Mouse (Mus musculus) kidney, embryonic 14.5 days (tissue): ENCODE measurements around the gene Leng1. TPM values are rescaled to one million over a fixed set of nuclear protein-coding genes. Genes with fewer than 3 reads are reported as not detected.

Experiments used
- ATAC-seq: fragments of 200-750 bp; cut with Nextera tagmentation; 2 replicates; pipeline ENCODE4 v1.8.0; 2017; ENCODE audit warnings: moderate number of reproducible peaks, mild to moderate bottlenecking, moderate TSS enrichment, moderate library complexity; ENCODE audit not compliant: low FRiP score, low TSS enrichment
- H3K27ac ChIP-seq: fragments of 300-500 bp; sonication (generic); 2 replicates; pipeline ENCODE4 v1.5.1; 2014; ENCODE audit warnings: low read depth, mild to moderate bottlenecking, low read length, moderate library complexity, mixed read lengths
- H3K27me3 ChIP-seq: fragments of 300-500 bp; sonication (generic); 2 replicates; pipeline ENCODE4 v1.6.1; 2014; ENCODE audit warnings: mild to moderate bottlenecking, low read length; ENCODE audit not compliant: control insufficient read depth, insufficient read depth
- H3K36me3 ChIP-seq: fragments of 300-500 bp; sonication (generic); 2 replicates; pipeline ENCODE4 v1.6.1; 2014; ENCODE audit warnings: low read length, mixed read lengths; ENCODE audit not compliant: control insufficient read depth, insufficient read depth
- H3K4me1 ChIP-seq: fragments of 300-500 bp; sonication (generic); 2 replicates; pipeline ENCODE4 v1.6.1; 2014; ENCODE audit warnings: low read length, mixed read lengths; ENCODE audit not compliant: control insufficient read depth, insufficient read depth
- H3K4me2 ChIP-seq: fragments of 300-500 bp; sonication (generic); replicated peaks from 2 replicates; pipeline ENCODE4 v1.6.1; 2014; ENCODE audit warnings: low read depth, mild to moderate bottlenecking, low read length
- H3K4me3 ChIP-seq: fragments of 300-500 bp; sonication (generic); 2 replicates; pipeline ENCODE4 v1.5.1; 2014; ENCODE audit warnings: mild to moderate bottlenecking, low read length
- H3K9ac ChIP-seq: fragments of 300-500 bp; sonication (generic); 2 replicates; pipeline ENCODE4 v1.6.1; 2014; ENCODE audit warnings: low read depth, mild to moderate bottlenecking, low read length, moderate library complexity
- H3K9me3 ChIP-seq: fragments of 300-500 bp; sonication (generic); 2 replicates; pipeline ENCODE4 v1.6.1; 2016; ENCODE audit warnings: low read length; ENCODE audit not compliant: control insufficient read depth
- WGBS: fragments of 180-500 bp; shearing (Covaris S2); extraction: QIAGEN DNeasy Blood & Tissue Kit; methylation state at CpG from one replicate; pipeline ENCODE4 v1.1.7; 2014; 5-methylcytosine and 5-hydroxymethylcytosine counted together
- microRNA-seq: library from miRNA; unstranded; fragments of <30 nt; microRNA quantifications from one replicate; pipeline ENCODE4, GENCODE M21; 2016
- polyA plus RNA-seq: library from polyadenylated mRNA; unstranded; fragments of >200 nt; fragmentation: Nextera tagmentation; extraction: Ambion mirVana; gene quantifications from 2 replicates; pipeline ENCODE4 v1.2.1, GENCODE M21; 2014

Gene Leng1
- polyA plus RNA-seq, 1 experiment from 2014 or later = 12.2 TPM

GRCm38 (mm10) chr7:3617242-3617995 is 48.2 kb downstream of the Leng1 start, which contains the start of gene Ndufa3:
Gene Ndufa3 (plus strand): TSS chr7:3617373.
- WGBS = under 1% methylated on average over 32 of the region's 32 CpGs
- Histone ChIP-seq H3K9ac (peak within 1 kb of the TSS; percentile 85), H3K27ac (peak within 1 kb of the TSS; percentile 27; the same call in 1 of the 2 replicates), H3K4me3 (peak within 1 kb of the TSS; percentile 86), H3K36me3 (peaks cover 26% of the 10 kb centered on the region), H3K9me3 (no peaks in the 10 kb centered on the region), H3K4me2 (peak within 1 kb of the TSS; percentile 72), H3K27me3 (no peaks in the 10 kb centered on the region), H3K4me1 (0 out of 2 replicates have a peak, but pooled peaks cover 5% of the 10 kb centered on the region)
- ATAC-seq = peak; percentile 96

GRCm38 (mm10) chr7:3616389-3617241 is 49.0 kb downstream of the Leng1 start:
- WGBS = 34% methylated on average over 6 of the region's 6 CpGs
- peak; percentile 32 for ATAC-seq
- no peaks in the 10 kb centered on the region for H3K9me3 ChIP-seq
- H3K27ac ChIP-seq = no peak overlapping the region
- H3K4me1 ChIP-seq = 0 out of 2 replicates have a peak, but pooled peaks cover 5% of the 10 kb centered on the region
- peaks cover 19% of the 10 kb centered on the region for H3K36me3 ChIP-seq
- H3K27me3 ChIP-seq = no peaks in the 10 kb centered on the region
- H3K4me3 ChIP-seq = peak overlapping the region; percentile 86; the same call in 1 of the 2 replicates
- no peak overlapping the region; the same call in 1 of the 2 replicates for H3K4me2 ChIP-seq
- peak overlapping the region; percentile 85; the same call in 1 of the 2 replicates for H3K9ac ChIP-seq

GRCm38 (mm10) chr7:3616057-3616388 is 49.6 kb downstream of the Leng1 start, which contains the start of gene Oscar:
Gene Oscar (minus strand): TSS chr7:3616157.
- no peak within 1 kb of the TSS; the same call in 1 of the 2 replicates for H3K4me2 ChIP-seq
- peak within 1 kb of the TSS; percentile 86; the same call in 1 of the 2 replicates for H3K4me3 ChIP-seq
- H3K9ac ChIP-seq = no peak within 1 kb of the TSS
- H3K27me3 ChIP-seq = no peaks in the 10 kb centered on the region
- H3K27ac ChIP-seq = no peak within 1 kb of the TSS
- 0 out of 2 replicates have a peak, but pooled peaks cover 5% of the 10 kb centered on the region for H3K4me1 ChIP-seq
- H3K9me3 ChIP-seq = no peaks in the 10 kb centered on the region
- H3K36me3 ChIP-seq = peaks cover 18% of the 10 kb centered on the region
- no peak for ATAC-seq
- WGBS = 78% methylated on average over 4 of the region's 4 CpGs

- no peak overlapping the region for H3K4me2 ChIP-seq
- no peaks in the 10 kb centered on the region for H3K9me3 ChIP-seq
- H3K27me3 ChIP-seq = no peaks in the 10 kb centered on the region
- no peak overlapping the region for H3K27ac ChIP-seq
- H3K4me3 ChIP-seq = no peak overlapping the region
- 83% methylated on average over 3 of the region's 3 CpGs for WGBS
- no peak for ATAC-seq
- no peaks in the 10 kb centered on the region for H3K36me3 ChIP-seq
- H3K4me1 ChIP-seq = 0 out of 2 replicates have a peak, but pooled peaks cover 5% of the 10 kb centered on the region
- no peak overlapping the region for H3K9ac ChIP-seq
Observed at GRCm38 (mm10) chr7:3614021-3614420, 51.6 kb downstream of the Leng1 start.

GRCm38 (mm10) chr7:3611006-3611405 is 54.6 kb downstream of the Leng1 start:
- WGBS = 92% methylated on average over 13 of the region's 13 CpGs
- H3K4me3 ChIP-seq = no peak overlapping the region
- no peak; the same call in 1 of the 2 replicates for ATAC-seq

GRCm38 (mm10) chr7:3610437-3610836 is 55.2 kb downstream of the Leng1 start:
- no peaks in the 10 kb centered on the region for H3K9me3 ChIP-seq
- H3K9ac ChIP-seq = no peak overlapping the region
- no peak for ATAC-seq
- no peak overlapping the region for H3K27ac ChIP-seq
- H3K4me1 ChIP-seq = no peaks in the 10 kb centered on the region
- H3K27me3 ChIP-seq = no peaks in the 10 kb centered on the region
- 90% methylated on average over 3 of the region's 3 CpGs for WGBS
- H3K4me2 ChIP-seq = no peak overlapping the region
- no peak overlapping the region for H3K4me3 ChIP-seq
- H3K36me3 ChIP-seq = no peaks in the 10 kb centered on the region

More at GRCm38 (mm10) chr7:3611006-3611405, 54.6 kb downstream of the Leng1 start:
- no peak overlapping the region for H3K27ac ChIP-seq
- no peaks in the 10 kb centered on the region for H3K9me3 ChIP-seq
- no peaks in the 10 kb centered on the region for H3K36me3 ChIP-seq
- no peaks in the 10 kb centered on the region for H3K27me3 ChIP-seq
- H3K9ac ChIP-seq = no peak overlapping the region
- H3K4me1 ChIP-seq = no peaks in the 10 kb centered on the region
- no peak overlapping the region for H3K4me2 ChIP-seq

Small RNA genes lying within 50 kb of the gene (microRNA-seq; reads per million reads assigned to microRNA genes)
- gene Mir3572 = 3.6 reads per million, percentile 14 among the genes with 10 or more reads in this experiment

Other genes starting within 250 kb of the Leng1 start
- gene Cacng6, start 241.6 kb downstream of the Leng1 start, polyA plus RNA-seq = not detected in 2 replicates
- not detected in 2 replicates for gene Tarm1, start 163.2 kb downstream of the Leng1 start, polyA plus RNA-seq
- gene Oscar, start 49.7 kb downstream of the Leng1 start, polyA plus RNA-seq = 0.15 and 0.39 TPM in 2 replicates
- gene Ndufa3, start 48.5 kb downstream of the Leng1 start, polyA plus RNA-seq = 463 and 564 TPM in 2 replicates
- gene Tfpt, start 35.9 kb downstream of the Leng1 start, polyA plus RNA-seq = 24.2 and 34.9 TPM in 2 replicates
- gene Prpf31, start 35.9 kb downstream of the Leng1 start, polyA plus RNA-seq = 89.4 and 114 TPM in 2 replicates
- gene Cnot3, start 20.6 kb downstream of the Leng1 start, polyA plus RNA-seq = 67.3 and 74.0 TPM in 2 replicates
- 18.0 and 19.9 TPM in 2 replicates for gene Tmc4, start 11.7 kb upstream of the Leng1 start, polyA plus RNA-seq
- 287 and 317 TPM in 2 replicates for gene Tsen34, start 27.0 kb upstream of the Leng1 start, polyA plus RNA-seq
- gene Mboat7, start 27.7 kb upstream of the Leng1 start, polyA plus RNA-seq = 32.0 and 45.0 TPM in 2 replicates
- gene Rps9, start 38.2 kb upstream of the Leng1 start, polyA plus RNA-seq = 1,617 and 1,895 TPM in 2 replicates
- gene Pirb, start 54.6 kb upstream of the Leng1 start, polyA plus RNA-seq = 0.19 and 0.87 TPM in 2 replicates
- gene Gm15448, start 159.8 kb upstream of the Leng1 start, polyA plus RNA-seq = not detected in 2 replicates
- gene Pira2, start 179.2 kb upstream of the Leng1 start, polyA plus RNA-seq = 0.09 TPM in 1 of 2 replicates, not detected in the other
- gene Gm14548, start 232.3 kb upstream of the Leng1 start, polyA plus RNA-seq = 0.09 TPM in 1 of 2 replicates, not detected in the other
- gene Lilra6, start 249.7 kb upstream of the Leng1 start, polyA plus RNA-seq = not detected in 2 replicates